Mouse (Mus musculus): ENCODE measurements around the gene Bcam.

GRCm38 (mm10) chr7:19755851-19756786 lies 14.7 kb downstream of the Bcam start:
- TF ChIP-seq CTCF (IDR thresholded peaks at IDR 0.05; ENCODE audit: low read depth) (no peak), EP300 (IDR thresholded peaks at IDR 0.05; ENCODE audit: low read depth) (no peak)
